Mouse (Mus musculus) embryo, embryonic 11 days (tissue): ENCODE results near the gene Zdhhc15.
"Not testable (repeated sequence)": the region's sequence is repeated elsewhere in the genome, so short reads cannot be mapped to it uniquely, and the experiment has no call there.

Source experiments
- DNase-seq: peaks from one replicate; pipeline ENCODE4 v3.0.0-alpha.2; 2015

Gene Zdhhc15

DNA sequence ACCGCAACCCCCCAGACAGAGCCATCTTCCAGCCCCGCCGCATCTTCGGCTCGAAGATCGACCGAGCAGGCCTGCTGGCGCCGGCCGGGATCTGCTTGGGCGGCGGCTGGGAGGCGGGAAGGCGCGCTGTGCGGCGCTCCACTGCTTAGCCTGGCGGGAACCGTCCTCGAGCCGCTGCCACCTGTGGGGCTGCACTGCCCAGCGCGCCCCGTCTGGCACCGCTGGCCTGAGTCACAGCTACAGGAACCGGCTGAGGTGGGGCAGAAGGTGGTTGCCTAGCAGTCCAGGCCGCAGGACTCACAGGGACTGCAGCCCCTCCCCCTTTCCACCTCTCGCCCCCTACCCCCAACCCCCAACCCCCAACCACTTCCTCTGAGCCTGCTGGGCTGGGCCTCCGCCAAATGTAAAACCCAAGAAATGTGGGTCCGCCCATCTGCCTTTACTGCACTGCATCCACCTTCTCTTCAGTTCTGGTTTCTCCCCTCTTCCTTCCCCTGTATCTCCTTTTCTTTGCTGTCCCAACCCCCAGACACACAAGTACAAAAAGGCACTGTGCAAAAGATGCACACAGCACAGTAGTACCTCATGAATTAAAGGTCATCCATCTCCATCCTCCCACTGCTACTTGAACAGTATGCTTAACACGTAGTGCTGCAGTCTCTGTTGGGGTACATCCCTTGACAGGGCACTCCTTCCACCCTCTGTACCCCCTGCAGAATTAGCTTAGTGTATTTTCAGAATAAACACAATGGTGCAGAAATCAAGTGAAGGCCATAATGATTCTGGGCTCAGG lies at the start of gene Zdhhc15:
Gene Zdhhc15, minus strand, starts transcription at position 308 of the 793 bp plus-strand sequence.
- peak; percentile 80 for DNase-seq

DNA sequence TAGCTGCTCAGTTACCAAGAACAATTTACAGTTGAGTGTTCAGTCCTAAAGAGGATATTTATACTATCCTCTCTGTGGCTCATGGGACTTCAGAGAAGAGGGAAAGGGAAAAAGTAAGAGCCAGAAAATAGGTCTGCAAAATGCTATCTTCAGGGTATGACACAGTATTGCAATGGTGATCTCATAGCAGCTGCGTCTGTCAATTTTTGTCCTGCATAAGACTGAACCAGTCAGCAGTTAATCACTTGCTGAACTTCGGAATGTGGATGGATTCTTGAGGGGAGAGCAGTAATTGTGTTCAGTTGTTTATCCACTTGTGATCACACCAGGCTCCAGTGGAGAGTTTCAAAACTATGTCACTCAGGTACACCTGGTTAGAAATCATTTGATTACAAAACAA lies 37.1 kb upstream of the Zdhhc15 start:
- DNase-seq = no peak

DNA sequence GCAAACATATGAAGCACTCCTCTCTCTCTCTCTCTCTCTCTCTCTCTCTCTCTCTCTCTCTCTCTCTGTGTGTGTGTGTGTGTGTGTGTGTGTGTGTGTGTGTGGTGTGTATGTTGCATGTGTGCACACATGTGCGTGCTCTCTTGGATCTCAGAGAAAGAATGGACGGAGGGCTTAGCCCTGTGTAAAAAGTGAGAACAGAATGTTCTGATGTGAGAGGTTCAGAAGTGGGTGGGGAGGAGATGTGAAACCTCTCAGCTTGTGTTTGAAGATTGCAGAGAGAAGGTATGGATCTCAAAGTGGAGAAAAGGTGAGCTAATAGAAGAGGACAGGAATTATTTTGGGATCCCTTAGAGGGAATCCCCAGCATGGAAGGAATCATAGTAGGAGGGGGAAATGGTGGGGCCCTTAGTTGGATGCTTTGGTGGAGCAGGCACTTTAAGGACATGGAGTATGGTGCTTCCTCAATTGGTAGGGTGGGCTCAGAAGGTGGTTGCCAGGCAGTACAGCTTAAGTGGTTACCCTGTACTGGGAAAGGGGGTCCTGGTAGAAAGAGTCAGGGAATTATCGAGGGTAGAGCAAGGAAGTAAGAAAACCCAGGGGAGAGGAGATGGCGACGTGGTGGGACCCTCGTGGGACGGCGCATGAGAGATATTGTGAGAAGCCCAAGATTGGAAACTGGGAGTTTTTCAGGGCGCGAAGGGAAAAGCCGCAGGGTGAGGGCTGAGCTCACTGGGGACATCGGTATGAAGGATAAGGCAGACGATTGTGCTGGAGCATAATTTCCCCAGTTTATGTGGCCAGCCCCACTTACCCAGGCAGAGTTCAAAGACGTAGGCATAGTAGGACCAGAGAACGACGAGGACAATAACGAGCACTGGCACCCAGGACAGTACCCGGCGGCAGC lies 761 bp downstream of the Zdhhc15 start:
- peak; percentile 4 for DNase-seq

DNA sequence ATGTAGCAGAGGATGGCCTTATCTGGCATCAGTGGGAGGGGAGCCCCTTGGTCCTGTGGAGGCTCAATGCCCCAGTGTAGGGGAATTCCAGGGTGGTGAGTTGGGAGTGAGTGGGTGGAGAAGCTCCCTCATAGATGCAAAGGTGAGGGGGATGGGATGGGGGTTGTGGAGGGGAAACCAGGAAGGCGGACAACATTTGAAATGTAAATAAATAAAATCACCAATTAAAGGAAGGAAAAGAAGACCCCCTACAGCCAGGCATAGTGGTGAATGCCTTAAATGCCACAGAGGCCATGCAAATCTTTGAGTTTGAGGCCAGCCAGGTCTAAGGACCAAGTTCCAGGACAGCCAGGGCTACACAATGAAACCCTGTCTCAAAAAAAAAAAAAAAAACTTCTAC lies 13.9 kb downstream of the Zdhhc15 start:
- DNase-seq = no peak

DNA sequence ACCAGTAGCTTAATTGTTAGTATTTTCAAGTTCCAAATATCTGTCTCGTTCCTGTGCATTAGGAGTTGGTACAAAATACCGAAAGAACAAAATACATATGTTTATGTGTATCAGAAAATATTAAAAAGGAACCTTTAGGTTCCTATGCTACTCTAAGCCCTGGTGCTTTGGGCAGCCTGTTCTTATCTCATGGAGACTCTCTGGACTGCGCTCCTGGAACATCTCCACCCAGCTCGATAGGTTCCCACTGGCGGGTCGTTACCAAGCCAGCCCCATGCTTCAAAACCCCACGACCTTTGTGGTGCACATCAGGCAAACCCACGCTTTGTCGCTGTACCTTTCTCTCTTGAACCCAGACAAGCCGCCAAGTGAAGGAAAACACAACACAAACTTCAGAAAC lies 58.3 kb downstream of the Zdhhc15 start:
- no peak for DNase-seq

DNA sequence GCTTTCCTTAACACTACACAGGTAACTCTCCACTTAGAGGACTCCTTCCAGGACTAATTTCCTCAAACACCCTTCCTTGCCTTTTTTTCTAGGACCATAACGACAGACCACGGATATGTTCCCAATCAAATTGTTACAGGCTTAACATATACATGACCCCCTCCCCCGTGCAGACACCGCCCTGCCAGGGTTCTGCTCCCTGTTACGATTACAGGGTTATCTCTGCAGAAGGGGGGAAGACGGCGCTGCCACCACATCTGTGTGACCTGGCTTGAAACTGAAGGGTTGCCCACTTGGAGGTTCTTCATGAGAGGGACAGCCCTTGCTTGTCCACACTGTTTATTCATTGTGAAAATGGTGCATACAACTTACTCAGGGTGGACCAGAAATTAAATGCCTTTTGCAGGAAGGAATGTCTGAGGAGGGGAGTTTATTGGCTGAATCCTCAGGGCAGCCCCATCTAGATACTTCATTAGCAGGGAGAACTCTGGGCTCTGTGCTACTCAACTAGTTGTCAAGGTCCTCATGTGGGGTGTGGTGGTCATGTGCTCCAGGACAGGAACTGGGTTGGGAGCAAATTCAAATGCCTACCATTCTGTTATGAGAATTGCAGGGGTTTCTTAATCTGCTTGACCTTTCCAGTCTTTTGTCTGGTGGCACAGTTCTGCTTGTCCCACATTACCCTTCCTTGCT lies 67.0 kb downstream of the Zdhhc15 start:
- not testable (repeated sequence) for DNase-seq

DNA sequence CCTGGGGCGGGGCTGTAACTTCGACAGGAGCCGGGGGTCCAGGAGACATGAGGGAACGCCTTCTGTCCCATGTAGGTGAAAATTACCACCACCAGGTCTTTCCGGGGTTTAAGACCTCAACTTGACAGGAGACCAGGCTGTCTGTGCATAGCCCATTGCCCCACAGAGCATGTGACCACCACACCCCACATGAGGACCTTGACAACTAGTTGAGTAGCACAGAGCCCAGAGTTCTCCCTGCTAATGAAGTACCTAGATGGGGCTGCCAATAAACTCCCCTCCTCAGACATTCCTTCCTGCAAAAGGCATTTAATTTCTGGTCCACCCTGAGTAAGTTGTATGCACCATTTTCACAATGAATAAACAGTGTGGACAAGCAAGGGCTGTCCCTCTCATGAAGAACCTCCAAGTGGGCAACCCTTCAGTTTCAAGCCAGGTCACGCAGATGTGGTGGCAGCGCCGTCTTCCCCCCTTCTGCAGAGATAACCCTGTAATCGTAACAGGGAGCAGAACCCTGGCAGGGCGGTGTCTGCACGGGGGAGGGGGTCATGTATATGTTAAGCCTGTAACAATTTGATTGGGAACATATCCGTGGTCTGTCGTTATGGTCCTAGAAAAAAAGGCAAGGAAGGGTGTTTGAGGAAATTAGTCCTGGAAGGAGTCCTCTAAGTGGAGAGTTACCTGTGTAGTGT lies 68.5 kb downstream of the Zdhhc15 start:
- DNase-seq = not testable (repeated sequence)

DNA sequence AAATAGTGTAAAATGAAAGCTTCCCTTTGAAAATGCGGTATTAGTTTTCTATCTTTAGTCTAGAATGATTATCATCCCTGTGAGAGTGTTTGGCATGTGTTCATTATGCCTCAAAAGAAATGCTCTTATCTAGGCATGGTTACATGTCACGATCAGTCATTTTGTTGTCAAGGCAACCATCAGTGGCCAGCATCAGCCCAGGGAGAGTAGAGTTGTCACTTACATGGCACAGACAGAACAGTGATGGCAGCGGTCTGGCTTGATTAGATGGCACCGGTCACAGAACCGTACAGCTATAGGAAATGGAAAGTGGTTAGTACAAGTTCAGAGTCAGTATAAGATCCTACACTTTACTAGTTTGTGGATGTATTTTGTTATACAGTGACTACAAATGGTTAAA lies 96.9 kb downstream of the Zdhhc15 start:
- no peak for DNase-seq

DNA sequence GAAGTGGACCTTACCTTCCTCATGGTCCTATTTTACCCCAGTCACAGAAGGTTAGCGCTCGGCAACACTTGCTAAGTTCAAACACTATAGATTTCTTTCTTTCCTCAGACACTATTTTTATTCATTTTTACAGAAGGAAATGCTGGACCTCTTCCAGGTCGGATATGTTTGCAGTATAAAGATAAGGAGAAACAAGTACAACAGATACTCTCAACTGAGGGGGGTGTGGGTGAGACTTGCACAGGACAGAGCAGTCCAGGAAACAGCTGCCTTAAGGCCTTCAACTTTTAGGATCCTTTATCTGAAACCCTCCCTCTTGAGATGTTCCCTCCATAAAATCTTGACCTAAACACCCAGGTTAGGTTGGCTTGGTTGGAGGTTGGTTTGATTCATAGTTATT lies 103.4 kb downstream of the Zdhhc15 start:
- no peak for DNase-seq

DNA sequence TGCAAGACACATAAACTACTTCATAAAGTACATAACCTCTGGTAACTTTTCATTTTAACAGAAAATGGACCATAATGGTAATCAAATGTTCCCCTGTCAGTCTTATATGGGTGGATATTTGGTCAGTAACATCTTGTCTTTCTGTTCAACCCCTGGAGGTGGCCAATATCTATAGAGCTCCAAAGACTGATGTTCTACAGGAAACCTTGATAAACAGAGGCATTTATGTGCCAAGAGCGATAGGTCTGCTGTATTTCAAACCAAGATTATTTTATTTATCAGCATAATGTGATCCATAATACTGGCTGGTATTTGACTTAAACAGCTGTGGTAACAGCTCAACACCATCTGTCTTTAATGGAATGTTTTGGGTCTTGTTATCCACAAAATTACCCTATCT lies 125.6 kb downstream of the Zdhhc15 start:
- DNase-seq = no peak

DNA sequence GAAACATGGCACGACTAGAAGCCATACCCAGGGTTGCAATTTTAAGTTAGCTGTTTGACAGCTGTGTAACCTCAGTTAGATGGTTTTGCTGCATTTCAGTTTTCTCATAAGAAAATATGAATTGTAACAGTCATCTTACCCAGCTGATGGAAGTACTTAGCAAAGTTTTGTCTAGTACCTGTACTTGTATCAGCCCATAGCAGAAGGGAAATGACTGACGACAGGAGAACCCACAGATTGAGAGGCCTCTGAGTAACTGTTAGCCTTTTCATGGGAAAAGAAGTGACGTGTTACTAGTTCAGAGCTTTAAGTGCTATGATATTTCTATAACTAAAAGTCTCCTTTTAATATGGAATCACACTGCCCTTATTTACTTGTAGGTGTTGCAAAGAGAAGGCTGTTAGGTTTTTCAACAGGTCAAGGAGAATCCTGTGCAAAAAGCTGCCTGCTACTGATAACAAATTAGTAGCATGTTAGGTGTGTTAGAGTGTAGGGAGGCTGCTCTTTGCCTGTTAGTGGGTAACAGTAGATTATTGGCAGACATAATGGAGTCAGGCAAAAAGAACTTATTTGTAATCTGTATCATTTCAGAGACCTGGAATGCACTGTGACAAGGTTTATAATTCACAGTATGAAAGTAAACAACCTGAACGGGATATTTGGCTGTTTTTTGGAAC lies 126.8 kb downstream of the Zdhhc15 start:
- no peak for DNase-seq

DNA sequence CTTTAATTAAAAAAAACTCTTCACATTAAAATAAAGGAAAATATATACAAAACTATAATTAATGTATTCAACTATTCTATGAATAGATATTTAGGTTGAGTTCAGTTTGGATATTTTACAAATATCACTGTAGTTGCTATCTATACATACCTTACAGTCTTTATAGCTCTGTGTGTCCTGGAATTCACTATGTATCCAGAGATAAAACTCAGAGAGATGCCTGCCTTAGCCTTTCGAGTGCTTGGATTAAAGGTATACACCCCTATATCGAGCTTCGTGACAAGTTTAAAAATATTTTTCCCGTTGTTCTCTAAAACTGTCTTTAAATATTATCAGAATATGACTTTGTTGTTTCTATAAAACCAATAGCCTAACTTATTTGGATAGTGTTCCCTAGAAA lies 128.2 kb downstream of the Zdhhc15 start:
- no peak for DNase-seq

DNA sequence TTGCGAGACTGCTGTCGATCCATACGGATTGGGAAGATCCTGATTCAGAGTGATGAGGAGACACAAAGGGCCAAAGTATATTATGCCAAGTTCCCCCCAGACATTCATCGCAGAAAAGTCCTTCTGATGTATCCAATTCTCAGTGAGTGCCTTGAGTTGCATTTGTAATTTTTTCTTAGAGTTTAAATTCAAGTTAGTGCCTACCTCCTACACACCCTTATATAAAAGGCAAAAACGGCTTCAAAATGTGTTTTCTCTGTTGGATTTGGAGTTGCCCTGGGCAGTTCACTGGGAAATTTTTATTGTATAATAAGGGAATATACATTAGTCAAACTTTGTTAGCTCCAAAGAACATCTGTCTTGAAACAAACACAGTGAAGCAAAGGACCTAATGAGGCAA lies 169.1 kb downstream of the Zdhhc15 start:
- no peak for DNase-seq

DNA sequence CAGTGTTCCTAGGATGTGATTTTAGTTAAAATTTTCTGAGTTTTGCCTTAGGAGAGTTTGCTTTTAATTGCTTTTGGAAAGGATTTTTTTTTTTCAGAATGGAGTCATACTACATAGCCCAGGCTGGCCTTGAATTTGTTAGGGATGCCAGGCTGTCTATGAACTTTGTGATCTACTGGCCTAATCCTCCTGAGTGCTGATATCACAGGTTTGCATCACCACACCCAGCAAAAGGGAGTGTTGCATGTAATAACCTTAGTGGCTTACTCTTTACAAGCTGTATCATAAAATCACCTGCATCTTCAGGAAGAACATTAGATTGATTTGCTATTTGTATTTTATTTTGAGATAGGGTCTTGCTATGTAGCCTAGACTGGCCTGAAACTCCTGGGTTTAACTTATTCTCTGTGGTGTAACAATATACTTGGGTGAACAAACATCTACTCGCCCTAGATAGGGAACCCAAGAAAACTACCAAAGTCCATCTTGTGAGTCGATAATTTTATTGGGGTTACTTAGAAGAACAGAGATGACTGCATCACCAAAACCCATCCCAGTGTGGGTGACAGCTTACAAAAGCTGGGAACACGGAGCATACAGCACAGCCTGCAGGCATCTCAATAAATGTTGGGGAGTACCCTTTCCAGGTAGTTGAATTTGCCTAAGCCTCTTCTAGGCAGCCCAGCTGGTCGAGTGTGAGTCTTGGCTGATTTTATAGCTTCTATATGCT lies 181.1 kb downstream of the Zdhhc15 start:
- no peak for DNase-seq

DNA sequence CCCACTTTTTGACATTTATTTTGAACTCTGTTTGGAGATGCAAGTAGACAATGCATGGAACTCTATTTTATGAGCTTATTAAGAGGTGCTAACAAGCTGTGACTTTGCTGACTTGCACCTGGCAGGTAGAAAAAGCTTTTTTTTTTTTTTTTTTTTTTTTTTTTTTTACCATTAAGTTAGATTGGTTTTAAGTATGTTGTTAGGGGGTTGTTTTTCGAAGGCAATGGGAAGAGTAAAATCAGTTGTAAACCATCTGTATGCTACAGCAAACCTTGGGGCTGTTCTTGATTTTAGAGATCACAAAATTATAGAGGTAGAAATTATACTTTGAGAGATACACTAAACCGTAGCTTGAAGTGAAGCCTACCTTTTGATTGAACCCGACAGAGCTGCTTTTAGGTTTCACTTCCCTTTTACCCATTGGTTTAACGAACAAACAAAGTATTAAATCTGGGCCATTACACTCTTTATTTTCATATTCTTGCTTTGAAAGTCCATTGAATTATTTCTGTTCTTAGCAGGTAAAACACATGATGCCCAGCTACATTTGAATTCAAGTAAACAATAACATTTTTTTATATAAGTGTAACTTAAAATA lies 181.9 kb downstream of the Zdhhc15 start:
- no peak for DNase-seq

DNA sequence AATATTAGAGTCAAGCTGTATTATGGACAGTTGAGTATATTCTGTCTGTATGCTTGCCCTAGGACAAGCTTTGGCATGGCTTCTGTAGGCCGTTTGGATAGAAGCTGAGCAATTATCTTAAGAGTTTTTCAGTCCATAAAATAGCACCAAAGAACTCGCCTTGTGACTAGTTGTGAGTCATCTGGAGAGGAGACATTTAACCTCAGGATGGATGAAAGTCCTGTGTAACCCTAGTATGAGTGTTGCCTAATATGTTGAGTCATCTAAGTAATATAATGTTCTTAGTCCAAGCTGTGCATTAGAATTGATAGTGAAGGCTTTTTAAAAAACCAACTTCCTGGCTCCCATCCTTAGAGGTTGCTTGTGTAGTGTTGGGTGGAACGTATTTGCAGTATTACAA lies 182.8 kb downstream of the Zdhhc15 start:
- DNase-seq = no peak
